Mouse (Mus musculus) olfactory bulb, adult 2 months (tissue): ENCODE data around the gene Vkorc1.

Source experiments
- CTCF ChIP-seq: fragments of 200-500 bp; IDR thresholded peaks from 2 replicates; pipeline ENCODE4 v1.5.1; 2012; ENCODE audit warnings: low read depth, mild to moderate bottlenecking, low read length, moderate library complexity; ENCODE audit not compliant: insufficient read depth
- POLR2A ChIP-seq: fragments of 200-500 bp; IDR thresholded peaks from 2 replicates; pipeline ENCODE4 v1.6.1; 2012; ENCODE audit warnings: mild to moderate bottlenecking, low read depth, low read length, moderate library complexity; ENCODE audit not compliant: insufficient read depth

- no peak for TF ChIP-seq CTCF
- no peak for TF ChIP-seq POLR2A
Observed at GRCm38 (mm10) chr7:127908656-127909055, 13.2 kb upstream of the Vkorc1 start.
